Mouse (Mus musculus) WW6 (cell line): Measurements from ENCODE around the gene Luc7l3.
"Not testable (repeated sequence)": the region's sequence is repeated elsewhere in the genome, so short reads cannot be mapped to it uniquely, and the experiment has no call there.

Source experiments
- DNase-seq: peaks from one replicate; pipeline ENCODE4 v3.0.0-alpha.2; 2013; ENCODE audit warnings: low read depth, low spot score

The Luc7l3 gene

GRCm38 (mm10) chr11:94294996-94295845 lies 26.6 kb downstream of the Luc7l3 start:
- DNase-seq, result no peak

- DNase-seq, result no peak
Observed at GRCm38 (mm10) chr11:94290062-94290740, 31.6 kb downstream of the Luc7l3 start.

- no peak for DNase-seq
Observed at GRCm38 (mm10) chr11:94287105-94287504, 34.7 kb downstream of the Luc7l3 start.

- no peak for DNase-seq
Observed at GRCm38 (mm10) chr11:94285886-94286574, 35.8 kb downstream of the Luc7l3 start.

- no peak for DNase-seq
Observed at GRCm38 (mm10) chr11:94283536-94284099, 38.2 kb downstream of the Luc7l3 start.

GRCm38 (mm10) chr11:94282291-94282690 lies 39.5 kb downstream of the Luc7l3 start:
- no peak for DNase-seq

- no peak for DNase-seq
Observed at GRCm38 (mm10) chr11:94281199-94282181, 40.3 kb downstream of the Luc7l3 start, which contains the start of gene Gm21885. Gene Gm21885, plus strand, starts transcription at chr11:94281873.

GRCm38 (mm10) chr11:94276869-94277337 lies 44.9 kb downstream of the Luc7l3 start:
- DNase-seq, result peak; percentile 94

- DNase-seq, result no peak
Observed at GRCm38 (mm10) chr11:94275686-94276085, 46.1 kb downstream of the Luc7l3 start.

- DNase-seq, result no peak
Observed at GRCm38 (mm10) chr11:94275226-94275625, 46.6 kb downstream of the Luc7l3 start.

- DNase-seq, result no peak
Observed at GRCm38 (mm10) chr11:94274206-94274867, 47.5 kb downstream of the Luc7l3 start.

- DNase-seq, result no peak
Observed at GRCm38 (mm10) chr11:94272960-94273927, 48.5 kb downstream of the Luc7l3 start.

GRCm38 (mm10) chr11:94271015-94271414 lies 50.8 kb downstream of the Luc7l3 start:
- DNase-seq, result no peak

GRCm38 (mm10) chr11:94269906-94270305 lies 51.9 kb downstream of the Luc7l3 start:
- DNase-seq, result no peak

- DNase-seq, result no peak
Observed at GRCm38 (mm10) chr11:94268761-94269160, 53.0 kb downstream of the Luc7l3 start.

GRCm38 (mm10) chr11:94266155-94266554 lies 55.6 kb downstream of the Luc7l3 start:
- DNase-seq, result not testable (repeated sequence)

GRCm38 (mm10) chr11:94265134-94265785 lies 56.5 kb downstream of the Luc7l3 start:
- no peak for DNase-seq
